Mouse (Mus musculus): ENCODE data around the gene Scd4.

- TF ChIP-seq CTCF (IDR thresholded peaks at IDR 0.05; ENCODE audit: low read depth) (no peak), EP300 (optimal IDR thresholded peaks at IDR 0.05) (no peak)
Observed at GRCm38 (mm10) chr19:44284723-44285122, 48.2 kb upstream of the Scd4 start.
